Mouse (Mus musculus) forebrain, embryonic 16.5 days (tissue): ENCODE results near the gene Itih4. TPM values are rescaled to one million over a fixed set of nuclear protein-coding genes. Genes with fewer than 3 reads are reported as not detected.

Experiments
- ATAC-seq: fragments of 200-750 bp; cut with Nextera tagmentation; 2 replicates; pipeline ENCODE4 v1.8.0; 2017; ENCODE audit warnings: mild to moderate bottlenecking, moderate library complexity
- H3K27ac ChIP-seq: fragments of 300-500 bp; sonication (generic); 2 replicates; pipeline ENCODE4 v1.5.1; 2014; ENCODE audit warnings: low read length, control low read depth
- H3K27me3 ChIP-seq: fragments of 300-500 bp; sonication (generic); replicated peaks from 2 replicates; pipeline ENCODE4 v1.6.1; 2014; ENCODE audit warnings: low read length; ENCODE audit not compliant: control insufficient read depth, insufficient read depth
- H3K36me3 ChIP-seq: fragments of 300-500 bp; sonication (generic); 2 replicates; pipeline ENCODE4 v1.6.1; 2014; ENCODE audit not compliant: control insufficient read depth, insufficient read depth
- H3K4me1 ChIP-seq: fragments of 300-500 bp; sonication (generic); replicated peaks from 2 replicates; pipeline ENCODE4 v1.6.1; 2014; ENCODE audit warnings: low read length; ENCODE audit not compliant: control insufficient read depth, insufficient read depth
- H3K4me2 ChIP-seq: fragments of 300-500 bp; sonication (generic); 2 replicates; pipeline ENCODE4 v1.6.1; 2014; ENCODE audit warnings: mild to moderate bottlenecking, low read length, control low read depth
- H3K4me3 ChIP-seq: fragments of 300-500 bp; sonication (generic); replicated peaks from 2 replicates; pipeline ENCODE4 v1.5.1; 2014; ENCODE audit warnings: mild to moderate bottlenecking, low read length, control low read depth
- H3K9ac ChIP-seq: fragments of 300-500 bp; sonication (generic); replicated peaks from 2 replicates; pipeline ENCODE4 v1.6.1; 2014; ENCODE audit warnings: low read depth, low read length, control low read depth
- H3K9me3 ChIP-seq: fragments of 300-500 bp; sonication (generic); 2 replicates; pipeline ENCODE4 v1.6.1; 2016; ENCODE audit warnings: low read length; ENCODE audit not compliant: control insufficient read depth
- WGBS: fragments of 180-500 bp; shearing (Covaris S2); extraction: QIAGEN DNeasy Blood & Tissue Kit; methylation state at CpG from one replicate; pipeline ENCODE4 v1.1.7; 2014; 5-methylcytosine and 5-hydroxymethylcytosine counted together
- polyA plus RNA-seq: library from polyadenylated mRNA; unstranded; fragments of >200 nt; fragmentation: Nextera tagmentation; extraction: Ambion mirVana; gene quantifications from 2 replicates; pipeline ENCODE4 v1.2.1, GENCODE M21; 2015

Itih4 gene
- polyA plus RNA-seq = not detected in 2 replicates

- H3K4me1 ChIP-seq = no peaks in the 10 kb centered on the region
- no peak within 1 kb of the TSS for H3K27ac ChIP-seq
- no peak within 1 kb of the TSS for H3K4me3 ChIP-seq
- H3K36me3 ChIP-seq = no peaks in the 10 kb centered on the region
- no peak within 1 kb of the TSS for H3K9ac ChIP-seq
- WGBS = 93% methylated on average over 3 of the region's 3 CpGs
- ATAC-seq = no peak
- H3K4me2 ChIP-seq = no peak within 1 kb of the TSS
- no peaks in the 10 kb centered on the region for H3K27me3 ChIP-seq
- H3K9me3 ChIP-seq = no peaks in the 10 kb centered on the region
Observed at GRCm38 (mm10) chr14:30886204-30886603, at the start of gene Itih4. Itih4 (plus strand) TSS chr14:30886476.

- Histone ChIP-seq H3K27ac (no peak overlapping the region), H3K4me2 (no peak overlapping the region), H3K27me3 (no peaks in the 10 kb centered on the region), H3K4me1 (no peaks in the 10 kb centered on the region), H3K4me3 (no peak overlapping the region), H3K9ac (no peak overlapping the region), H3K9me3 (no peaks in the 10 kb centered on the region), H3K36me3 (no peaks in the 10 kb centered on the region)
- no peak for ATAC-seq
- WGBS = 95% methylated on average over 14 of the region's 14 CpGs
Observed at GRCm38 (mm10) chr14:30837416-30837996, 48.8 kb upstream of the Itih4 start.

- H3K4me1 ChIP-seq = no peaks in the 10 kb centered on the region
- H3K36me3 ChIP-seq = no peaks in the 10 kb centered on the region
- H3K27me3 ChIP-seq = no peaks in the 10 kb centered on the region
- no peak overlapping the region for H3K4me3 ChIP-seq
- no peaks in the 10 kb centered on the region for H3K9me3 ChIP-seq
- no peak for ATAC-seq
- WGBS = 83% methylated on average over 3 of the region's 3 CpGs
- no peak overlapping the region for H3K27ac ChIP-seq
- no peak overlapping the region for H3K9ac ChIP-seq
- H3K4me2 ChIP-seq = no peak overlapping the region
Observed at GRCm38 (mm10) chr14:30843701-30844100, 42.6 kb upstream of the Itih4 start.

GRCm38 (mm10) chr14:30850504-30850903, 35.8 kb upstream of the Itih4 start:
- Histone ChIP-seq H3K36me3 (no peaks in the 10 kb centered on the region), H3K27ac (no peak overlapping the region), H3K9me3 (no peaks in the 10 kb centered on the region), H3K4me2 (no peak overlapping the region), H3K9ac (no peak overlapping the region), H3K27me3 (no peaks in the 10 kb centered on the region), H3K4me1 (no peaks in the 10 kb centered on the region), H3K4me3 (no peak overlapping the region)
- ATAC-seq = no peak
- 89% methylated on average over 5 of the region's 5 CpGs for WGBS

GRCm38 (mm10) chr14:30852325-30852724, 34.0 kb upstream of the Itih4 start:
- no peaks in the 10 kb centered on the region for H3K9me3 ChIP-seq
- no peak overlapping the region for H3K9ac ChIP-seq
- no peaks in the 10 kb centered on the region for H3K27me3 ChIP-seq
- WGBS = 95% methylated on average over 5 of the region's 5 CpGs
- no peaks in the 10 kb centered on the region for H3K4me1 ChIP-seq
- H3K4me3 ChIP-seq = no peak overlapping the region
- no peak overlapping the region for H3K27ac ChIP-seq
- ATAC-seq = no peak
- H3K4me2 ChIP-seq = no peak overlapping the region
- H3K36me3 ChIP-seq = no peaks in the 10 kb centered on the region

GRCm38 (mm10) chr14:30855316-30855715, 31.0 kb upstream of the Itih4 start:
- no peaks in the 10 kb centered on the region for H3K27me3 ChIP-seq
- H3K9ac ChIP-seq = no peak overlapping the region
- H3K4me3 ChIP-seq = no peak overlapping the region
- no peaks in the 10 kb centered on the region for H3K4me1 ChIP-seq
- H3K9me3 ChIP-seq = no peaks in the 10 kb centered on the region
- no peak overlapping the region for H3K27ac ChIP-seq
- 91% methylated on average over 3 of the region's 3 CpGs for WGBS
- no peaks in the 10 kb centered on the region for H3K36me3 ChIP-seq
- H3K4me2 ChIP-seq = no peak overlapping the region
- no peak for ATAC-seq

- no peaks in the 10 kb centered on the region for H3K36me3 ChIP-seq
- no peak overlapping the region for H3K9ac ChIP-seq
- H3K27me3 ChIP-seq = no peaks in the 10 kb centered on the region
- no peak overlapping the region for H3K4me2 ChIP-seq
- no peak for ATAC-seq
- no peaks in the 10 kb centered on the region for H3K4me1 ChIP-seq
- H3K27ac ChIP-seq = no peak overlapping the region
- H3K9me3 ChIP-seq = no peaks in the 10 kb centered on the region
- H3K4me3 ChIP-seq = no peak overlapping the region
- 91% methylated on average over 10 of the region's 10 CpGs for WGBS
Observed at GRCm38 (mm10) chr14:30856885-30857507, 29.3 kb upstream of the Itih4 start.

GRCm38 (mm10) chr14:30857990-30858389, 28.3 kb upstream of the Itih4 start:
- H3K27ac ChIP-seq = no peak overlapping the region
- H3K9ac ChIP-seq = no peak overlapping the region
- WGBS = 82% methylated on average over 4 of the region's 4 CpGs
- no peaks in the 10 kb centered on the region for H3K9me3 ChIP-seq
- no peak for ATAC-seq
- H3K4me3 ChIP-seq = no peak overlapping the region
- no peaks in the 10 kb centered on the region for H3K36me3 ChIP-seq
- no peak overlapping the region for H3K4me2 ChIP-seq
- H3K4me1 ChIP-seq = no peaks in the 10 kb centered on the region
- no peaks in the 10 kb centered on the region for H3K27me3 ChIP-seq

GRCm38 (mm10) chr14:30861421-30862125, 24.7 kb upstream of the Itih4 start:
- Histone ChIP-seq H3K4me3 (no peak overlapping the region), H3K36me3 (no peaks in the 10 kb centered on the region), H3K9ac (no peak overlapping the region), H3K27me3 (no peaks in the 10 kb centered on the region), H3K27ac (no peak overlapping the region), H3K4me1 (no peaks in the 10 kb centered on the region), H3K9me3 (no peaks in the 10 kb centered on the region), H3K4me2 (no peak overlapping the region)
- 82% methylated on average over 16 of the region's 16 CpGs for WGBS
- no peak for ATAC-seq
